Mouse (Mus musculus) brain, embryonic 14.5 days (tissue): ENCODE measurements around the gene Grip2. TPM values are rescaled to one million over a fixed set of nuclear protein-coding genes. Genes with fewer than 3 reads are reported as not detected.

Experiments used
- DNase-seq: peaks from one replicate; pipeline ENCODE4 v3.0.0-alpha.2; 2011; ENCODE audit warnings: low read depth
- CTCF ChIP-seq: fragments of 200-500 bp; IDR thresholded peaks from 2 replicates; pipeline ENCODE4 v1.5.1; 2012; ENCODE audit warnings: inconsistent platforms, mild to moderate bottlenecking, moderate library complexity, borderline replicate concordance; ENCODE audit not compliant: insufficient read depth, insufficient read length; ENCODE audit errors: extremely low read depth
- POLR2A ChIP-seq: fragments of 200-500 bp; IDR thresholded peaks from 2 replicates; pipeline ENCODE4 v1.6.1; 2012; ENCODE audit warnings: mild to moderate bottlenecking, inconsistent platforms, borderline replicate concordance; ENCODE audit not compliant: poor library complexity, insufficient read depth, insufficient read length, severe bottlenecking; ENCODE audit errors: extremely low read depth
- polyA plus RNA-seq: library from polyadenylated mRNA; depleted of rRNA; stranded (reverse); fragments of >200 nt; gene quantifications from 2 replicates; pipeline ENCODE4 v1.2.3, GENCODE M21; 2012

Grip2 gene
- polyA plus RNA-seq, 1 experiment: 21.0 TPM

DNA sequence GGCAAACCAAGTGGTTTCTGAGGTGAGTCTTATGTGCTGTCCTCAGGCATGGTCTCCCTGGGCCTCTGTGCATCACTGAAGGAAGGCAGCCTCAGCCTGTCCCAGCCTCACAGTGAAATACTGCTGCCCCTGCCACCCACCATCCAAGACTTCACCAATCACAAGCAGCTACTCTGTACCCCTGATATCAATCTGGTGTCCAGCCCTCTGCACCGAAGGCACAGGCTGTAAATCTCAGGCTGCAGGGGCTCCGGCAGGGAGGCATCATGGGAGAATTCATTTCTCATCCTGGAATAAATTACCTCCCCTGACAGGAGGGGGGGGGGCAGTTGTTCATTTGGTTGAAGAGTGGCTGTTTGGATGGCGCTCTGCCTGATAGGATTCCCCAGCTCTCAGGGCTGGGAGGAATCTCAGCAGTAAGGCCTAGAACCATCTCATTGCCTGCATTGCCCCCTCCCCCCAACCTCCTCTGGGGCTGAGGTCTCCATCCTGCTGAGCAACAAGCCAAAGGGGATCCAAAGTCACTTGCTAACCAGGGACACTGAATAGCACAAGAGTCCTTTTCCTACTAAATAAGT, 5.9 kb upstream of the Grip2 start:
- TF ChIP-seq CTCF (no peak), POLR2A (no peak)
- DNase-seq: peak; percentile 14

DNA sequence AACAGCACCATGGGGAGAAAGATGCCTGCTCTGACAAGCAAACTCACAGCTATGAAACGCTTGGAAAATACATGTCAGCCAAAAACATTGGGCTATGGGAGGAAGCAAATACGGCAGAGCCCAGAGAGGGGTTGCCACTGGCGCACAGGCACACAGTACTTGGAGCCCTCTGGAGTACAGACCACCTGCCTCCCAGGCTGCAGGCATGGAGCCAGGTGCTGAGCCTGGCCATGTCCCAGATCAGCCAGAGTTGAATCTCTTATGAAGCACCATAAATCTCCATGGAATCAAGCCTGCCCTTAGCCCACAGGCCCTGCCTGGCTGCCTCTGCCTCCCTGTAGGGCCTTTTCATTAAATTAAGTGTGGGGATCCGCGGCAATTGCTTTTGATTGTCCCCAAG, 876 bp upstream of the Grip2 start:
- DNase-seq: peak; percentile 21
- no peak for TF ChIP-seq CTCF
- no peak for TF ChIP-seq POLR2A

DNA sequence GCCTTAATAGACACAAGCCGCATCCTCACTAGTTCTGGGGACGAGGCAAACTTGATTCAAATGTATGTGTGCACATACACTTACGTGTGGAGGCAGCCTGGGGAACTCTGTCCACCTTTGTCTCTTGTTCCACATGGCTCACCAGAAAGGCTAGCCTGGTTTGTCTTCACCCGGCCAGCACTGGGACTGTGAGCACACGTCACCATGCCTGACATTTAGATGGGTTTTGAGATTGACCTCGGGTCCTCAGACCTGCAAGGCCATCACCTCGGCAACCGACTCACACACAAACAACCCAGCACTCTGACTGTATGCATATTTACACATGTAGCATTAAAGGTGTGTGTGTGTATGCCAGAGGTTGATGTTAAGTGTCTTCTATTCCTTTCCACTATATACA, 8.8 kb downstream of the Grip2 start:
- no peak for DNase-seq
- TF ChIP-seq CTCF: no peak
- no peak for TF ChIP-seq POLR2A

DNA sequence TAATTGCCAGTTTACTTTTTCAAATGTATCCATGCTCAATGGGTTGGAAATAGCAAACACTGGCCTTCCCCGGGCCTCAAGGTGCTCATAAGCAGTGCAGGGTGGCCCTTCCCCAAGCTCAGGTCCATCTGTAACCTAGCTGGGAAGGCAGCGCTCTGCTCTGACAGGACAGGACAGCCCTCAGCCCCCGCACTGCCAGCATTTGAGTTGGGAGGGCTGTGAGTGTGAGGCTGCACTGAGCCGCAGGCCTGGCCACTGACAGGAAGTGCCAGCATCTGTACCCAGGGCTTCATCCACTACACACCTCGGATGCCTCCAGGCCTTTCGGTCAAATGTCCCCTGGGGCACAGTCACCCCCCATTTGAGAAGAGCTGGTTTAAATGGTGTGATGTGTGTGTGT, 11.1 kb downstream of the Grip2 start:
- no peak for DNase-seq
- TF ChIP-seq POLR2A (no peak), CTCF (no peak)

DNA sequence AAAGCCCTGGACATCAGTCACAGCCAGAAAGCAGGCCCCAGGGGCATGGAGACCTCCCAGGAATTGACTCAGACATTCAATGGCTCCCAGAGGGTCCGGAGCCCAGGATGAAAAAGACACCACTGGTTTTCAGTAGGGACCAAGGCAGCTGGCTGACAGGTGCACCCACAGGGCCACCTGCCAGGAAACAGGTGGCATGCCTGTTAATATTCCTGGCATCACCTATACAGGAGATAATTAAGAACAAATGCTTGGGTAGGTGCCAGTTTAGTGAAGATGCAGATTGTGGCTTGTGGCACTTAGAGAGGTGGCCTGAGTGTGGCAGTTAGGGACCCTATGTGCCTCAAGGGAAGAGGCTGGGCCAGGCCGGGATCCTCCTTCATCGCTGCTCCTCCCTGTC, 13.4 kb downstream of the Grip2 start:
- TF ChIP-seq POLR2A (no peak), CTCF (no peak)
- no peak for DNase-seq

DNA sequence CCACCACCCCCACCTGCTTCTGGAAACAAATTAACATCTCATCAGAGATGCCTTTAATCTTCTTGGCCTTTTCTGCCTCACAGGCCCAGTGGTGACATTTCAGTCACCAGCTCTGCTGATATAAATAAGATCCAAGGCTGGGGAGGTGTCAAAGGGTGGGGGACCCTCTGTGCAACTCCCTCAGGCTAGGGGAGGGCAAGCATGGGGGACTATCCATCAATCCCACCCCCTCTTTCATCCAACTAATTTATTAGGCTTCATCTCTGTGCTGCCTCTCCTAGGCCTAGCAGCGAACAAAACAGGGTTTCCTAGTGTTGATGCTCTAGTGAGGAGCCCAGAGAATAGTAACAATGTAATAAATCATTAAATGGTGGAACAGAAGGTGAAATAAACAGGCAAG, 17.0 kb downstream of the Grip2 start:
- DNase-seq: peak; percentile 46
- TF ChIP-seq CTCF (no peak), POLR2A (no peak)

DNA sequence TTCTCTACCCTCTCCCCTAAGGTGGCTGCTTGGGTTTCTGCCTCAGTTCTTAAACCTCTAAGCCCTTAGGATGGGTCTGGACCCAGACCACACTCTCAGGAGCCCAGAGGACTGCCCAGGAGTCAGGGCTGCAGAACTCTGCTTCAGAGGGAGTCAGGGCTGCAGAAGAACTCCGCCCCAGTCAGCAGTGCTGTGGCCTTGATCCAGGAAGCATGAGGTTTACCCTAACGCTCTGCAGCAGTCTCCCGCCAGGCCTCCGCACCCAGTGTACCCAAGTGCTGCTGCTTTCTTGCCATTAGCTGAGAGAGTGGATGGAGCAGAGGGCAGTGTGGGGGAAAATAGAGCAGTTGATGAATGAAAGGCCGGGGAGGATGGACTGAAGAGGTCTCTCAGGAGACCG, 19.0 kb downstream of the Grip2 start:
- DNase-seq: no peak
- TF ChIP-seq POLR2A (no peak), CTCF (no peak)

DNA sequence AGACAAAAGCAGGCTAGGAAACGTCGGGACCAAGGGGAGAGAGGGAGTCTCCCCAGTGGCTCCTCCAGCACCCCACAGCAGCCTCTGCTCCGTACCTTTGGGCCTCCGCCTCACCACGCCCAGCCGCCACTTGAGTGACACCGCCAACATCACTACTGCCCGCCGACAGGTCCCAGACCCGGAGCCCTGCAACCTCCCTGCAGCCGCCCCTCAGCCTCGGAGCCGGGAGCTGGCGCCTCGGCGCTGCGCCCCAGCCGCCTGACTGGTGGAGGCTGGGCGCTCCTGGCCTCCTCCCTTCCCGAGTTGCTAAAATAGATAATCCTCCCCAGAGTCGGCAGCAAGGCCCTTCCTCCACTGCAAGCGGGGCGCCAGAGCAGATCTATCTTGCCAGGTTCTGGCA, 19.9 kb downstream of the Grip2 start:
- TF ChIP-seq CTCF (no peak), POLR2A (no peak)

DNA sequence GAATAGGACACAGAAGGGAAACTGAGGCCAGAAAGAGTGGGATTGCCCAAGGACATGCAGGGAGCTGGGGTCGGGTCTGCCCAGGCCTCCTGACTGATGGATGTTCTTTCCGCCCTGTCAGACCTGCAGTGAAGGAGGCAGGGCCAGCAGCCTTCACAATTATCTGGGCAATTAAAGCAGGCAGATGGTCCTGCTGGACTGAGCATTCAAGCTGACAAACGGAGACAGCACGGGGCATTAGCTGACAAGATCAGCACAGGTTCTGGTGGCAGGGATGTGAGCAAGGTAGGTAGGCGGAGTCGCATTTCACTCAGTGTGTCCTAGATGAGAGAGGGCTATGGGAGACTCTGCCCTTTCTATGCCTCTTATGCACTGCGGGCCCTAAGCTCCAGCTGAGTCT, 22.9 kb downstream of the Grip2 start:
- peak; percentile 25 for DNase-seq
- TF ChIP-seq CTCF (no peak), POLR2A (no peak)

More for the DNA sequence above, 19.9 kb downstream of the Grip2 start:
- peak; percentile 42 for DNase-seq

DNA sequence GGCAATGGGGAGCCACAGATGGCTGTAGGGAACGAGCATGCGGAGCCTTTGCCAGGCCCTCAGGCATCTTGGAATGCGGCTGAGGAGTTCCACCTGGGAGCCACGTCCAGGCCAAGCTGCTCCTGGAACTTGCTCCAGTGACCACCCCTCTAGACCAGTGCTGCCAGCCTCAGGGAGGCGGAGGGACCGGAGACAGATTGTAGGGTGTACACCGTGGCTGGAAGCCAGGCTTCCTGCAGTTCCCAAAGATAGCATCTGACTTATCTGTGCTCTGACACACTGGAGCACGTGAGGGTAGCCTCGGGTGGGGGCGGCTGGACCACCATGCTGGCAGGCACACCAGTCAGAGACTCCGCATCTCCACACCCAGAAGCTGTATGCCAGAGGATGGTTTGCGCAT, 28.6 kb downstream of the Grip2 start:
- peak; percentile 24 for DNase-seq
- TF ChIP-seq CTCF (no peak), POLR2A (no peak)

DNA sequence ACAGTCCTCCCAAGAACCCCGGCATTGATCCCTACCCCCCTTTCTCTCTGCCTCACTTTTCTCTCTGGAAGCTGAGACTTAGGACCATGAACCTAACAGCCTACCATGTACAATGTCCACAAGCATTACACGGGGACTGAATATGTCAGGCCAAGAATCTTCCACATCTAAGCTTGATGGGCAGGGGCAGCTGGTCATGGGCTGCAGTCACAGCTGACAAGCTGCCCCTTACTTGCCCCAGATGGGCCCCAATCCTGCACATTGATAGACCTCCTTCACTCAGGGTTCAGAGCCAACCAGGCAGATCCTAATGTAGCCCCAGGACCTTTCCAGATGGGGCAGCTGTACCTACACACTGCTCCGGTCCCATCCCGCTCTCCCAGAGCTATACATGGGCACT, 30.3 kb downstream of the Grip2 start:
- DNase-seq: no peak
- TF ChIP-seq POLR2A (no peak), CTCF (no peak)

DNA sequence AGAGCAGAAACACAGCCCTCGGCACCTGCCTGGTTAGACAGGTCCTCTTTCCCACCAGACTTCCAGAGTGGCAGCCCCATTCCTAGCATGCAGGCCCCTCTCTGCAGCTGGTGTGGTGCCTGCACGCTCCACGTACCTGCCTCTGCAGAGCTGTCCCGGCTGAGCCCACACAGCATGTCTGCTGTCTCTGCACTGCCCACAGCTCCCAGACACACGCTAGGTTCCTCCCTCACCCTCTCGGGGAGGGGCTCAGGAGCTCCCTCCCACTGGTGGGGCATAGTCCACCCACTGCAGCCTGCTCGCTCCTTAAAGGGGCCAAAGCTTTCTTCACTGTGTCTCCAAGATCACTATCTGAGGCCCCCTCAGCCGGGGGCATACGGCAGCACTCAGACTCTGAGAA, 31.0 kb downstream of the Grip2 start:
- DNase-seq: no peak
- TF ChIP-seq CTCF (no peak), POLR2A (no peak)
